Mouse (Mus musculus): ENCODE results near the gene Corin. TPM values are rescaled to one million over a fixed set of nuclear protein-coding genes. Genes with fewer than 3 reads are reported as not detected.

Gene Corin
- 1.1 and 3.0 TPM in 2 replicates for polyA plus RNA-seq (2015; fragmentation: Nextera tagmentation; extraction: Ambion mirVana)

DNA sequence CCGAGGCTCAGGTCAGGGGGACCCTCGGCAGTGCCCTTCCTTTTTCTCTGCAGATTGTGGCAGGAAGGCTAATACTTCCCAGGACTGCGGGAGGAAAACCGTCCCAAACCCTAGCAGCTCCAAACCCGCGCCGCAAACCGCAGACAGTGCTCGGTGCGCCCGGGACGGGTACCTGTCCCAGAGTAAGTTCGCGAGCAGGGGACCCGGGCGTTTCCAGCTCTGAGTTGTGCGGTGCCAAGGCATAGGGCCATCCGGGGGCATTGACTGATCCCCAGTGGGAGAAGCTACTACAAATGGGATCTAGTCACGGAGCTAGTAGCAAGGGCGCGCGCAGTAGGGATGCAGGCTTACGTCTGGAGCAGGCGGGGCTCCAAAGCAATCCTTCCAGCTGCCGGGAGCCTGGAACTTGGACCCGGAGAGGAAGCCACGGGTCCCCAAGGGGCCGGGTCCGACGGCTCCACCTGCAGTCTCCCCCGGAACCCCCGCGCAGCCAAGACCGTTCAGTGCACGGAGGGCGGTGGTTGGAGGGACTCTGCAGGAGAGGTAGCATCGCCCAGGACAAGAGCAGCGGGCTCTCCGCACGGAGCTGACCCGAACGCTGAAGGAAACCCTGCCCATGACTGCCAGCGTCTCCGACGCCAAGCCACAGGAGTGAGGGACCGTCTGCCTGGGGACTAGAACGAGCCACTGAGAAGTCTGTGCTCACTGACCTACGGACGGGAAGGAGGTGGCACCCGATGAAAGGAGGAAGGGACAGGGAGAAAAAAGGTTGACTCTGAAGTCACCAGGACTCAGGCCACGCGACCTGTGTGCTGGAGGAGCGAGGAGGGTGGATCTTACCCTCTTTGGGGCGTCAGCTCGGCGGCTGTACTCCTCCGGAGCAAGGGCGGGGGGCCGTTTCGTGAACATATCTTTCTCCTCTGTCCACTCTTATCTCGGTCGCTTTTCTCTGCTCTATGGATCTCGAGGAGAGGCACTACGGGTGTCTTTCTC, at the start of gene Corin:
Gene Corin (minus strand): TSS at position 943 of the 993 bp plus-strand sequence.
- Histone ChIP-seq H3K27me3 (replicated peaks; ENCODE audit: control insufficient read depth, insufficient read depth, low read length) (peaks cover 26% of the 10 kb centered on the region), H3K9me3 (ENCODE audit: control insufficient read depth, low read length) (no peaks in the 10 kb centered on the region), H3K4me3 (ENCODE audit: low read length) (peak within 1 kb of the TSS; percentile 48), H3K4me2 (ENCODE audit: low read length) (peak within 1 kb of the TSS; percentile 66), H3K4me1 (ENCODE audit: control insufficient read depth, insufficient read depth, low read depth, low read length) (peaks cover 14% of the 10 kb centered on the region), H3K27ac (ENCODE audit: low read depth, low read length) (no peak within 1 kb of the TSS), H3K36me3 (ENCODE audit: control insufficient read depth, insufficient read depth, low read length) (no peaks in the 10 kb centered on the region), H3K9ac (ENCODE audit: low read depth, low read length) (peak within 1 kb of the TSS; percentile 55)
- peak; percentile 38; the same call in 1 of the 2 replicates for ATAC-seq
- WGBS: 1% methylated on average over 58 of the region's 64 CpGs

DNA sequence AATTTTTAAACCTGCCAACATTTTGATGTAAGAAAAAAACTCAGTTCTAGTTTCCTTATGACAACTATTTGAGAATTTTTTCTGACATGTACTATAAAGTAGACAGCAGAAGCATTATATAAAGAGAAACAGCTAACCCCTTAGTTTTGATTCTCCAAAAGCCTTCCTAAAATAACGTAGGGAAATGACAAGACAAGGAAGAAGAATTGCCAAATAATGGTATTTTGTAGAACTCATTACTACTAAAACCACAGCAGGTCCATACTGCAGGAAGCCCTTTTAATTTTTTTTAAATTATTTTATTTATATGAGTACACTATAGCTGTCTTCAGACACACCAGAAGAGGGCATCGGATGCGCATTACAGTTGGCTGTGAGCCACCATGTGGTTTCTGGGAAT, 46.9 kb upstream of the Corin start:
- no peak for ATAC-seq
- Histone ChIP-seq H3K36me3 (ENCODE audit: control insufficient read depth, insufficient read depth, low read length) (peaks cover 3% of the 10 kb centered on the region; the same call in 1 of the 2 replicates), H3K4me3 (ENCODE audit: low read length) (no peak overlapping the region), H3K27me3 (replicated peaks; ENCODE audit: control insufficient read depth, insufficient read depth, low read length) (no peaks in the 10 kb centered on the region), H3K27ac (ENCODE audit: low read depth, low read length) (no peak overlapping the region), H3K9me3 (ENCODE audit: control insufficient read depth, low read length) (no peaks in the 10 kb centered on the region), H3K4me2 (ENCODE audit: low read length) (no peak overlapping the region), H3K4me1 (ENCODE audit: control insufficient read depth, insufficient read depth, low read depth, low read length) (no peaks in the 10 kb centered on the region), H3K9ac (ENCODE audit: low read depth, low read length) (no peak overlapping the region)
- WGBS: 93% methylated on average over 3 of the region's 3 CpGs

DNA sequence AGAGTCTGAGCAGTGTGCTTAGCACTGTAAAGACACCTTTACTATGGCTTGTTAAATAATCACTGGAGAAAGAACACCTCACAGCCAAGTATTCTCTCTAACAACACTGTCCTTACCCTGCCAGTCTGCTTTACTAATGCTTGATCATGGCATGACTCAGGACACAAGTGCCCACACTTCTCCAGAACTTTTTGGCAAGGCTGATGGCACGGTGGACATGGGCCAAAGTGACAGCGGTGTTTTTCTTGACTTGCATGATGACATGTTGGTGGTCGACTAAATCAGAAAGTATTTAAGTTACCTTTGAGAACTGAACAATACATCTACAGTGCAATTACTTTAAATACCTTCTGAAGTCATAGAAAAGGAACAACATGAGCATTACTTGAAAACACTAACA, 24.6 kb upstream of the Corin start:
- peaks cover 12% of the 10 kb centered on the region for H3K36me3 ChIP-seq (ENCODE audit: control insufficient read depth, insufficient read depth, low read length)
- no peak for ATAC-seq
- no peaks in the 10 kb centered on the region for H3K27me3 ChIP-seq (replicated peaks; ENCODE audit: control insufficient read depth, insufficient read depth, low read length)
- H3K9me3 ChIP-seq (ENCODE audit: control insufficient read depth, low read length): no peaks in the 10 kb centered on the region
- no peak overlapping the region for H3K9ac ChIP-seq (ENCODE audit: low read depth, low read length)
- no peak overlapping the region for H3K4me2 ChIP-seq (ENCODE audit: low read length)
- no peaks in the 10 kb centered on the region for H3K4me1 ChIP-seq (ENCODE audit: control insufficient read depth, insufficient read depth, low read depth, low read length)
- 92% methylated on average over 3 of the region's 3 CpGs for WGBS
- no peak overlapping the region for H3K4me3 ChIP-seq (ENCODE audit: low read length)
- no peak overlapping the region for H3K27ac ChIP-seq (ENCODE audit: low read depth, low read length)

DNA sequence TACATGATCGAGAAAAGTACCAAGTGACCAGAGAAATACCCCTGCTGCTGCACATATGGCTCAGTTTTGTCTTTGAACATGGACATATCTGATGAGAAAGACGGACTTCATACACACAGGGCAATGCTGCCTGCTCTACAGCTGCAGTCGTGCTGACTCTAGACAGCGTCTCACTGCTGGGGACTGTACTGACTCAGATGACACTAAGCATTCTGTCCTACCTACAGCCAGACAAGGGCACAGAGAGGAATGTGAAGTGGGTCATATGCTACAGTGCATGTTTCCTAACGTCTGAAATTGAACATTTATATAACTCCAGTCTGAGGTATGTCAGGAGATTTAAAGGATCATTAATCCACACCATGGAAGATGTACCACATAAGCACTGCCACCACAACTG, 9.5 kb upstream of the Corin start:
- no peaks in the 10 kb centered on the region for H3K27me3 ChIP-seq (replicated peaks; ENCODE audit: control insufficient read depth, insufficient read depth, low read length)
- no peak overlapping the region for H3K9ac ChIP-seq (ENCODE audit: low read depth, low read length)
- WGBS: 88% methylated on average over 5 of the region's 5 CpGs
- no peak for ATAC-seq
- no peak overlapping the region for H3K4me2 ChIP-seq (ENCODE audit: low read length)
- H3K27ac ChIP-seq (ENCODE audit: low read depth, low read length): no peak overlapping the region
- H3K9me3 ChIP-seq (ENCODE audit: control insufficient read depth, low read length): no peaks in the 10 kb centered on the region
- peaks cover 18% of the 10 kb centered on the region for H3K36me3 ChIP-seq (ENCODE audit: control insufficient read depth, insufficient read depth, low read length)
- H3K4me1 ChIP-seq (ENCODE audit: control insufficient read depth, insufficient read depth, low read depth, low read length): no peaks in the 10 kb centered on the region
- H3K4me3 ChIP-seq (ENCODE audit: low read length): no peak overlapping the region

DNA sequence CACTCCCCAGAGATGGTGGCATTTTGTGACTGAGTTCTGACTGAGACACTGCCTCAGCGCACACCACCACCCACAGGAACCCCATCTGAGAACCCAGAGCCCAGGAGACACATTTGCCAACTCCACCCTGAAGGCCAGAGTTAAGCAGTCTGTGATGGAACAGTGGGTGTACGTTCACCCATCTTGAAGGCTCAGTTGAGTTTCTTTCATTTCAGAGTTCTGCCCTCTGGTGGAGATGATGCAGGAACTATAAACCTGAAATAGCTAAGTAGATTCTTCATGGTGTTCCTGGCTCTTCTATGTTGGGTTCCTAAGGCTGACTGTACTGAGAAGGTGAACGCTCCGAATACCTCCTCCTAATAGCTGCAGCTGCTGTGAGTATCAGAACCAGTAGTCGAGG, 1.5 kb upstream of the Corin start:
- ATAC-seq: peak; percentile 38
- WGBS: 76% methylated on average over 5 of the region's 5 CpGs

DNA sequence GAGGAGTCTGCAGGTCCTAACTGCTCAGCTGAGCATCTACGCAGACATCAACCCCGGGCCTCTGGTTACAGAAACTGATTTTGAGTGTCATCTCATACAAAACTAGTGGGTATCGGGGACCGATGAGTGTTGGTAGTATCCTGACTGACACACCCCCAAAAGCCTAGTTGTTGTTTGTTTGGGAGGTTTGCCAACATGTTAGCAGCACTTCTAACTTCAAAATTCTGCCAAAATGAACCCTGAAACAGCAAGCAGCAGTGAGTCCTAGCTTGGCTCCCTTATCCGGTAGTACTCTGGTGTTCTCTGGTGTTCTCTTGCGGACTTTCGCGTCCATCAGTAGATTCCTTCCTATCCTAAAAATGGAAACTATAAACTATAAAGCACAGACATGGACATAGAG, 1.5 kb downstream of the Corin start:
- peaks cover 26% of the 10 kb centered on the region for H3K27me3 ChIP-seq (replicated peaks; ENCODE audit: control insufficient read depth, insufficient read depth, low read length)
- H3K4me3 ChIP-seq (ENCODE audit: low read length): no peak overlapping the region
- H3K4me2 ChIP-seq (ENCODE audit: low read length): no peak overlapping the region
- 68% methylated on average over 8 of the region's 8 CpGs for WGBS
- H3K4me1 ChIP-seq (ENCODE audit: control insufficient read depth, insufficient read depth, low read depth, low read length): peaks cover 14% of the 10 kb centered on the region
- H3K9me3 ChIP-seq (ENCODE audit: control insufficient read depth, low read length): no peaks in the 10 kb centered on the region
- H3K36me3 ChIP-seq (ENCODE audit: control insufficient read depth, insufficient read depth, low read length): no peaks in the 10 kb centered on the region
- ATAC-seq: no peak
- H3K27ac ChIP-seq (ENCODE audit: low read depth, low read length): no peak overlapping the region
- H3K9ac ChIP-seq (ENCODE audit: low read depth, low read length): no peak overlapping the region

More for the DNA sequence above, 1.5 kb upstream of the Corin start:
- Histone ChIP-seq H3K4me1 (ENCODE audit: control insufficient read depth, insufficient read depth, low read depth, low read length) (peaks cover 14% of the 10 kb centered on the region), H3K9me3 (ENCODE audit: control insufficient read depth, low read length) (no peaks in the 10 kb centered on the region), H3K4me3 (ENCODE audit: low read length) (no peak overlapping the region), H3K36me3 (ENCODE audit: control insufficient read depth, insufficient read depth, low read length) (no peaks in the 10 kb centered on the region), H3K27ac (ENCODE audit: low read depth, low read length) (no peak overlapping the region), H3K9ac (ENCODE audit: low read depth, low read length) (no peak overlapping the region), H3K4me2 (ENCODE audit: low read length) (no peak overlapping the region), H3K27me3 (replicated peaks; ENCODE audit: control insufficient read depth, insufficient read depth, low read length) (peaks cover 26% of the 10 kb centered on the region)

DNA sequence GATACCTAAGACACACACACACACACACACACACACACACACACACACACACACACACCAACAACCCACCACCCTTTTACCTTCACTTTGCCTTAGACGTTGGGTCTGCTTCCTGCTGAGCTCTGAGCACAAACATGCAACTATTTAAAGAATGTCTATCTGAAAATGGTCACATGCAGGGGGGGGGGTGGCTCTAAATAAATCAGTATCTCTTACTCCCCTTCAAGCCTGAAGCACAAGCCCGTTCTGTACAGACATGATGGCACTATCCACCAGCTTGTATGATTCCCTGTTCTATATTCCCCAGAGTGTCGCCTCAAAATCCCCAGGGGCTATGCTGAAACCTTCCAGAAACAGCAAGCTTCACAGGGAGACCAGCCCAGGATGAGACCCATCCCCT, 2.5 kb downstream of the Corin start:
- Histone ChIP-seq H3K4me3 (ENCODE audit: low read length) (no peak overlapping the region), H3K4me1 (ENCODE audit: control insufficient read depth, insufficient read depth, low read depth, low read length) (peaks cover 14% of the 10 kb centered on the region), H3K36me3 (ENCODE audit: control insufficient read depth, insufficient read depth, low read length) (no peaks in the 10 kb centered on the region), H3K9ac (ENCODE audit: low read depth, low read length) (no peak overlapping the region), H3K9me3 (ENCODE audit: control insufficient read depth, low read length) (no peaks in the 10 kb centered on the region), H3K27me3 (replicated peaks; ENCODE audit: control insufficient read depth, insufficient read depth, low read length) (peaks cover 26% of the 10 kb centered on the region), H3K4me2 (ENCODE audit: low read length) (no peak overlapping the region), H3K27ac (ENCODE audit: low read depth, low read length) (no peak overlapping the region)
- ATAC-seq: no peak
- 60% methylated on average over 3 of the region's 3 CpGs for WGBS

DNA sequence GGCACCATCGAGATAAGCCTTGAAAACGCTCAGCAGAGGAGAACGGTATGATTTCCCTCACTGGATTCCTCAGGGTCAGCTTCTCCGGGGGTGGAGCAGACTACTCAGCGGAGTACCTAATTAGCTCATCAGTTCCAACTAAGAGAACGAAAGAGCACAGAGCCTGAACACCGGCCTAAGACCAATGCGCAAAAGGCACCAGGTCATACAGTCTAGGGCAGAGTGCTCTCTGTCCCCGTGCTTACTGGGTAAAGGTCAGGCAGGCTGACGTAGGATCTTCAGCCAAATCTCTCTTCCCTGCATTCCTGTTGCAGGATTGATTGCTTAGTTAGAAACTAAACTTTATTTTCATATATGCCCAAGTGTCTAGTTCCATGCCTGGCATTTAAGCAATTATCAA, 6.0 kb downstream of the Corin start:
- Histone ChIP-seq H3K27me3 (replicated peaks; ENCODE audit: control insufficient read depth, insufficient read depth, low read length) (peaks cover 14% of the 10 kb centered on the region), H3K36me3 (ENCODE audit: control insufficient read depth, insufficient read depth, low read length) (no peaks in the 10 kb centered on the region), H3K9me3 (ENCODE audit: control insufficient read depth, low read length) (no peaks in the 10 kb centered on the region), H3K9ac (ENCODE audit: low read depth, low read length) (no peak overlapping the region), H3K4me3 (ENCODE audit: low read length) (no peak overlapping the region), H3K4me2 (ENCODE audit: low read length) (no peak overlapping the region), H3K27ac (ENCODE audit: low read depth, low read length) (no peak overlapping the region), H3K4me1 (ENCODE audit: control insufficient read depth, insufficient read depth, low read depth, low read length) (peaks cover under 1% of the 10 kb centered on the region; the same call in 1 of the 2 replicates)
- 80% methylated on average over 10 of the region's 10 CpGs for WGBS
- ATAC-seq: no peak

DNA sequence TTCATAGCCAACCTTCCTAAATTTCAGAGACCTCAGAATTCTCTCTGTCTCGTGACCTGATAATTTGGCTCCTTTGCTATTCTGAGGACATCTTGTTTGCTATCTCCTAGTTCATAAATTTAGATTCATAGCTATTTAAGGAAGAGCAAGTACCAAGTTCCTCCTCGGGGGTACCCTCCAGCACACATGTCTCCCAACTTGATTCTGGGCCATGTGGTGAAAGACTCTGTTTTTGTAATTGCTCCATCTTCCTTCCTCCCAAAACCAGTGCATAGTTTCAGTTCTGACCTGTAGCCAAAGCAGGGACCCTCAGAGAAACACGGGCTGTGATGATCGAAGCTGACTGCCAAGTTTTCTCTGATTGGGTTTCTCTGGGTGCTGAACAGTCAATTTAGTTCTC, 7.5 kb downstream of the Corin start:
- no peaks in the 10 kb centered on the region for H3K4me1 ChIP-seq (ENCODE audit: control insufficient read depth, insufficient read depth, low read depth, low read length)
- no peak overlapping the region for H3K4me3 ChIP-seq (ENCODE audit: low read length)
- H3K4me2 ChIP-seq (ENCODE audit: low read length): no peak overlapping the region
- H3K9me3 ChIP-seq (ENCODE audit: control insufficient read depth, low read length): no peaks in the 10 kb centered on the region
- WGBS: 89% methylated on average over 4 of the region's 4 CpGs
- H3K27me3 ChIP-seq (replicated peaks; ENCODE audit: control insufficient read depth, insufficient read depth, low read length): 0 out of 2 replicates have a peak, but pooled peaks cover 3% of the 10 kb centered on the region
- ATAC-seq: no peak
- no peak overlapping the region for H3K9ac ChIP-seq (ENCODE audit: low read depth, low read length)
- no peaks in the 10 kb centered on the region for H3K36me3 ChIP-seq (ENCODE audit: control insufficient read depth, insufficient read depth, low read length)
- no peak overlapping the region for H3K27ac ChIP-seq (ENCODE audit: low read depth, low read length)
